Mouse (Mus musculus) midbrain, embryonic 14.5 days (tissue): ENCODE results near the gene Otulinl. TPM values are rescaled to one million over a fixed set of nuclear protein-coding genes. Genes with fewer than 3 reads are reported as not detected.

Experiments used
- ATAC-seq: fragments of 200-750 bp; cut with Nextera tagmentation; 2 replicates; pipeline ENCODE4 v1.8.0; 2017; ENCODE audit warnings: moderate number of reproducible peaks, moderate library complexity; ENCODE audit not compliant: low FRiP score, low TSS enrichment
- DNase-seq: peaks from one replicate; pipeline ENCODE4 v3.0.0-alpha.2; 2015
- H3K27ac ChIP-seq: fragments of 300-500 bp; sonication (generic); replicated peaks from 2 replicates; pipeline ENCODE4 v1.5.1; 2014; ENCODE audit warnings: mild to moderate bottlenecking, low read depth, low read length, moderate library complexity
- H3K27me3 ChIP-seq: fragments of 300-500 bp; sonication (generic); 2 replicates; pipeline ENCODE4 v1.6.1; 2014; ENCODE audit warnings: low read length, control low read depth, mixed read lengths; ENCODE audit not compliant: control insufficient read depth, insufficient read depth
- H3K36me3 ChIP-seq: fragments of 300-500 bp; sonication (generic); 2 replicates; pipeline ENCODE4 v1.6.1; 2014; ENCODE audit warnings: low read length, control low read depth; ENCODE audit not compliant: control insufficient read depth, insufficient read depth
- H3K4me1 ChIP-seq: fragments of 300-500 bp; sonication (generic); 2 replicates; pipeline ENCODE4 v1.6.1; 2014; ENCODE audit warnings: mild to moderate bottlenecking, antibody characterized with exemption, low read length, control low read depth; ENCODE audit not compliant: control insufficient read depth, insufficient read depth
- H3K4me2 ChIP-seq: fragments of 300-500 bp; sonication (generic); 2 replicates; pipeline ENCODE4 v1.6.1; 2014; ENCODE audit warnings: mild to moderate bottlenecking, low read length, moderate library complexity
- H3K4me3 ChIP-seq: fragments of 300-500 bp; sonication (generic); replicated peaks from 2 replicates; pipeline ENCODE4 v1.5.1; 2014; ENCODE audit warnings: low read depth, low read length
- H3K9ac ChIP-seq: fragments of 300-500 bp; sonication (generic); replicated peaks from 2 replicates; pipeline ENCODE4 v1.6.1; 2014; ENCODE audit warnings: mild to moderate bottlenecking, low read length, moderate library complexity
- H3K9me3 ChIP-seq: fragments of 300-500 bp; sonication (generic); 2 replicates; pipeline ENCODE4 v1.6.1; 2016; ENCODE audit warnings: low read length, control low read depth, mixed read lengths; ENCODE audit not compliant: control insufficient read depth
- WGBS: fragments of 180-500 bp; shearing (Covaris S2); extraction: QIAGEN DNeasy Blood & Tissue Kit; methylation state at CpG from one replicate; pipeline ENCODE4 v1.1.7; 2014; 5-methylcytosine and 5-hydroxymethylcytosine counted together
- polyA plus RNA-seq: library from polyadenylated mRNA; unstranded; fragments of >200 nt; fragmentation: Nextera tagmentation; extraction: Ambion mirVana; gene quantifications from 2 replicates; pipeline ENCODE4 v1.2.1, GENCODE M21; 2014

The Otulinl gene
- polyA plus RNA-seq, 1 experiment from 2014 or later, result 10.7 TPM

- no peaks in the 10 kb centered on the region for H3K27me3 ChIP-seq
- WGBS, result 87% methylated on average over 9 of the region's 9 CpGs
- no peak overlapping the region for H3K9ac ChIP-seq
- no peaks in the 10 kb centered on the region for H3K9me3 ChIP-seq
- H3K36me3 ChIP-seq, result no peaks in the 10 kb centered on the region
- DNase-seq (no peak), ATAC-seq (no peak)
- H3K4me2 ChIP-seq, result no peak overlapping the region
- no peak overlapping the region for H3K4me3 ChIP-seq
- H3K4me1 ChIP-seq, result no peaks in the 10 kb centered on the region
- H3K27ac ChIP-seq, result no peak overlapping the region
These were observed 6.8 kb upstream of the Otulinl start for GRCm38 (mm10) chr15:27688041-27688651.

GRCm38 (mm10) chr15:27684813-27685212 lies 3.4 kb upstream of the Otulinl start:
- no peak for ATAC-seq
- DNase-seq, result no peak
- H3K36me3 ChIP-seq, result no peaks in the 10 kb centered on the region
- no peak overlapping the region for H3K9ac ChIP-seq
- no peaks in the 10 kb centered on the region; the same call in 1 of the 2 replicates for H3K4me1 ChIP-seq
- no peaks in the 10 kb centered on the region for H3K27me3 ChIP-seq
- H3K4me2 ChIP-seq, result no peak overlapping the region
- H3K9me3 ChIP-seq, result no peaks in the 10 kb centered on the region
- no peak overlapping the region for H3K27ac ChIP-seq
- WGBS, result 94% methylated on average over 7 of the region's 7 CpGs
- H3K4me3 ChIP-seq, result no peak overlapping the region

GRCm38 (mm10) chr15:27683206-27683605 lies 1.8 kb upstream of the Otulinl start:
- Histone ChIP-seq H3K27ac (no peak overlapping the region), H3K4me3 (no peak overlapping the region), H3K36me3 (no peaks in the 10 kb centered on the region), H3K4me2 (no peak overlapping the region), H3K27me3 (no peaks in the 10 kb centered on the region), H3K9me3 (no peaks in the 10 kb centered on the region), H3K9ac (no peak overlapping the region), H3K4me1 (no peaks in the 10 kb centered on the region; the same call in 1 of the 2 replicates)
- ATAC-seq (no peak), DNase-seq (no peak)
- WGBS, result 97% methylated on average over 1 of the region's 1 CpGs

GRCm38 (mm10) chr15:27682619-27683018 lies 1.2 kb upstream of the Otulinl start:
- peak; percentile 55 for DNase-seq
- Histone ChIP-seq H3K36me3 (no peaks in the 10 kb centered on the region), H3K27me3 (no peaks in the 10 kb centered on the region), H3K9ac (no peak overlapping the region), H3K4me3 (no peak overlapping the region), H3K9me3 (no peaks in the 10 kb centered on the region), H3K4me2 (no peak overlapping the region), H3K27ac (no peak overlapping the region), H3K4me1 (no peaks in the 10 kb centered on the region; the same call in 1 of the 2 replicates)
- WGBS, result 24% methylated on average over 9 of the region's 9 CpGs
- no peak for ATAC-seq

- no peaks in the 10 kb centered on the region for H3K27me3 ChIP-seq
- H3K9me3 ChIP-seq, result no peaks in the 10 kb centered on the region
- H3K4me1 ChIP-seq, result peaks cover 6% of the 10 kb centered on the region
- peak overlapping the region; percentile 73 for H3K4me2 ChIP-seq
- H3K4me3 ChIP-seq, result peak overlapping the region; percentile 61
- DNase-seq, result no peak
- ATAC-seq, result no peak
- H3K9ac ChIP-seq, result peak overlapping the region; percentile 75
- H3K36me3 ChIP-seq, result no peaks in the 10 kb centered on the region
- no peak overlapping the region for H3K27ac ChIP-seq
- WGBS, result 3% methylated on average over 28 of the region's 28 CpGs
These were observed 382 bp downstream of the Otulinl start for GRCm38 (mm10) chr15:27680997-27681396.

GRCm38 (mm10) chr15:27678511-27678910 lies 2.9 kb downstream of the Otulinl start:
- H3K4me3 ChIP-seq, result no peak overlapping the region
- 86% methylated on average over 9 of the region's 9 CpGs for WGBS
- H3K4me1 ChIP-seq, result peaks cover 6% of the 10 kb centered on the region
- H3K4me2 ChIP-seq, result no peak overlapping the region
- no peak overlapping the region for H3K27ac ChIP-seq
- no peak for DNase-seq
- H3K9ac ChIP-seq, result no peak overlapping the region
- ATAC-seq, result no peak
- H3K9me3 ChIP-seq, result no peaks in the 10 kb centered on the region
- no peaks in the 10 kb centered on the region for H3K27me3 ChIP-seq
- no peaks in the 10 kb centered on the region for H3K36me3 ChIP-seq

GRCm38 (mm10) chr15:27677801-27678200 lies 3.6 kb downstream of the Otulinl start:
- WGBS, result 91% methylated on average over 6 of the region's 6 CpGs
- no peak for ATAC-seq

GRCm38 (mm10) chr15:27676211-27676610 lies 5.2 kb downstream of the Otulinl start:
- ATAC-seq, result no peak

More at GRCm38 (mm10) chr15:27677801-27678200, 3.6 kb downstream of the Otulinl start:
- peaks cover 7% of the 10 kb centered on the region for H3K4me1 ChIP-seq
- DNase-seq, result no peak
- H3K36me3 ChIP-seq, result no peaks in the 10 kb centered on the region
- H3K27me3 ChIP-seq, result no peaks in the 10 kb centered on the region
- no peak overlapping the region for H3K4me3 ChIP-seq
- no peaks in the 10 kb centered on the region for H3K9me3 ChIP-seq
- no peak overlapping the region for H3K27ac ChIP-seq
- no peak overlapping the region for H3K9ac ChIP-seq
- H3K4me2 ChIP-seq, result no peak overlapping the region

GRCm38 (mm10) chr15:27675122-27675521 lies 6.3 kb downstream of the Otulinl start:
- Histone ChIP-seq H3K36me3 (no peaks in the 10 kb centered on the region), H3K4me3 (no peak overlapping the region), H3K4me1 (peaks cover 13% of the 10 kb centered on the region), H3K27me3 (no peaks in the 10 kb centered on the region), H3K4me2 (no peak overlapping the region), H3K9me3 (no peaks in the 10 kb centered on the region), H3K9ac (no peak overlapping the region), H3K27ac (no peak overlapping the region)
- DNase-seq (no peak), ATAC-seq (no peak)
- 94% methylated on average over 7 of the region's 7 CpGs for WGBS

More at GRCm38 (mm10) chr15:27676211-27676610, 5.2 kb downstream of the Otulinl start:
- Histone ChIP-seq H3K27ac (no peak overlapping the region), H3K9ac (no peak overlapping the region), H3K27me3 (no peaks in the 10 kb centered on the region), H3K36me3 (no peaks in the 10 kb centered on the region), H3K4me2 (no peak overlapping the region), H3K4me3 (no peak overlapping the region), H3K4me1 (peaks cover 13% of the 10 kb centered on the region), H3K9me3 (no peaks in the 10 kb centered on the region)
- 42% methylated on average over 9 of the region's 9 CpGs for WGBS
- no peak for DNase-seq
